9 mouse cellular contexts compared by ENCODE assay signal in the genomic region with DNA sequence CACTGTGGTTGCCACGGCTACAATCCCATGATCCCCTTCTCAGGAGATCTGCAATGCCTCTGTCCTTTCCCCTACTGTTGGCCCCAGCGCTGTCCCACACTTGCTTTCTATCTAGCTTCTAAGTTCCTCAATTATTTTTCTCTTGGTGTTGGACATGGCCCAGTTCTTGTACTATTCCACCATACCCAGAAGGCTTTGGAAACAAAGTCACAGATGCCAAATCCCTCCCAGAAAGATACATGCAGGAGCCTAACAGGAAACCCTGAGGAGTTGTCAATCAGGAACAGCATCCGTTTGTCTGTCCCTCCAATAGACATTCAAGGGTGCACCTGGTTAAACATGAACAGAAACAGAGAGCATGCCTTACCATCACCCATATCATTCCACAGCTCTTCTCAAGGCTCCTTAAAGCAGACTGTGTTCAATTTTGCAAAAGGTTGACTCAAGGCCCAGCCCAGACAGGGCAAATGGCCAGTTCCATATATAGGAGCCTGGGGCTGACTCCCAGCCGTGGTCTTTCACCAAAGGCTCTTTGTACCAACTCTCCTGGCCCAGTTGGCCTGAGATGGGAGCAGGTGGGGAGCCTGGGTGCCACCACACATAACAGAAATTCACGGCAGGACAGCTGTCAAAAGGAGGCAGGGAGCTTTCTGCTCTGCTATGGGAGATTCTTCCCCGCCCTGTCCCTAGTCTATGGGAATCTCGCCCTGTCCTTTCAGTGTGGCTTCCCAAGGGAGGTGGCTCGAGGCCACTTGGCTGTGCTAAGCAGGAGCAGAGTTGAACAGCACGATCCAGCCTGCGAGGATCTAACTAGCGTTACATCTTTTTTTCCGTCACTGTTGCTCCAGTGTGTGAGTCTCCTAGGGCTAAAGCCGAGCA. TPM values are rescaled to one million over a fixed set of nuclear protein-coding genes. Genes with fewer than 3 reads are reported as not detected.
DNase-seq lines count a peak whose midpoint lies in the region; ATAC-seq and TF ChIP-seq lines count a peak whose summit lies in the region.
"Had no signal": no experiment of that assay in that cellular context is flagged by ENCODE, and none has a peak within 500 bp of the region (broad histone marks: within the 10 kb centered on the region; RNA-seq: fewer than 3 reads in every experiment).

No protein-coding gene starts in this region.

- peaks cover 14% of the 10 kb centered on the region for H3K4me1 ChIP-seq in kidney, adult 2 months (ENCODE audit: control insufficient read depth, insufficient read depth, low read length)
- H3K4me1 ChIP-seq in kidney, embryonic 16.5 days (ENCODE audit: insufficient read depth, low read length), result peaks cover 18% of the 10 kb centered on the region

- H3K4me3 ChIP-seq in kidney, adult 2 months (ENCODE audit: insufficient read depth, low read depth, low read length), result no peak overlapping the region
- H3K4me3 ChIP-seq in kidney, embryonic 16.5 days (ENCODE audit: low read length), result no peak overlapping the region

- no peak for ATAC-seq in kidney, embryonic 16.5 days (ENCODE audit: low FRiP score, low TSS enrichment)
- ATAC-seq in granulocyte monocyte progenitor cell, adult 5-6 weeks (replicated peaks; ENCODE audit: poor library complexity, severe bottlenecking), result peak; percentile 30; the same call in 1 of the 2 replicates
- ATAC-seq in CD4-positive, CD25-positive, alpha-beta regulatory T cell, adult 4 months, result no peak

- 73% methylated on average over 13 of the region's 13 CpGs for WGBS in kidney, adult 2 months
- 77% methylated on average over 13 of the region's 13 CpGs for WGBS in kidney, embryonic 16.5 days

- no peak overlapping the region for H3K9ac ChIP-seq in kidney, embryonic 16.5 days (replicated peaks; ENCODE audit: low read length)

- H3K9me3 ChIP-seq in kidney, embryonic 16.5 days (ENCODE audit: low read length), result no peaks in the 10 kb centered on the region

- H3K27me3 ChIP-seq in kidney, adult 2 months (replicated peaks; ENCODE audit: control insufficient read depth, insufficient read depth, low read length), result no peaks in the 10 kb centered on the region
- H3K27me3 ChIP-seq in kidney, embryonic 16.5 days (ENCODE audit: insufficient read depth, low read length), result no peaks in the 10 kb centered on the region

- TF ChIP-seq POLR2A in kidney, adult 2 months (IDR thresholded peaks at IDR 0.05; ENCODE audit: low read depth, low read length), result no peak

- peak overlapping the region; percentile 80 for H3K27ac ChIP-seq in kidney, adult 2 months (ENCODE audit: insufficient read depth, low read depth, low read length)
- no peak overlapping the region for H3K27ac ChIP-seq in kidney, embryonic 16.5 days (ENCODE audit: low read length)
- H3K27ac ChIP-seq: macrophage had no signal

- TF ChIP-seq CTCF in kidney, adult 2 months (conservative IDR thresholded peaks at IDR 0.05; ENCODE audit: insufficient read depth, insufficient read length, low read depth, low read length), result no peak

- H3K36me3 ChIP-seq in kidney, adult 2 months (ENCODE audit: control insufficient read depth, insufficient read depth, low read length), result no peaks in the 10 kb centered on the region
- H3K36me3 ChIP-seq in kidney, embryonic 16.5 days (ENCODE audit: insufficient read depth, low read length), result no peaks in the 10 kb centered on the region

- DNase-seq in adrenal gland, adult 2 months, result peak; percentile 51
- DNase-seq in adrenal gland, postnatal 4 days (ENCODE audit: low spot score in 2 of 2), result no peak
- DNase-seq in kidney, adult 2 months, result peak; percentile 75
- peak; percentile 71 for DNase-seq in lung, postnatal 10 days
- no peak for DNase-seq in frontal cortex, adult 2 months (ENCODE audit: extremely low spot score in 1 of 2, low spot score in 1 of 2)

- H3K4me2 ChIP-seq in kidney, embryonic 16.5 days (replicated peaks; ENCODE audit: low read depth, low read length), result no peak overlapping the region

RNA-seq across cellular contexts. Expression of a gene that starts 54.6 kb away (rescaled TPM):
- 100 to 1,000 TPM; 166 to 261 TPM for total RNA-seq in adrenal gland, adult 2 months (2021)
- polyA plus RNA-seq in adrenal gland, adult 2 months (2012; rRNA removed), result 497 and 623 TPM in 2 replicates
- total RNA-seq in adrenal gland, postnatal 4 days (2021), result 100 to 1,000 TPM; 176 to 206 TPM
- polyA plus RNA-seq in kidney, adult 2 months (2012; rRNA removed), result 128 and 145 TPM in 2 replicates
- 39.8 and 40.1 TPM in 2 replicates for polyA plus RNA-seq in kidney, embryonic 16.5 days (2015; fragmentation: Nextera tagmentation; extraction: Ambion mirVana)
- total RNA-seq in granulocyte monocyte progenitor cell, adult 5-6 weeks (2014; fragmentation: Nextera tagmentation), result 75.2 and 78.3 TPM in 2 replicates
- 64.8 and 67.6 TPM in 2 replicates for total RNA-seq in granulocyte monocyte progenitor cell, adult 5-6 weeks (2017)
- 1 to 10 TPM in 1 of 2 experiments, under 1 TPM in 1; 0.76 to 1.0 TPM for polyA plus RNA-seq in CD4-positive, CD25-positive, alpha-beta regulatory T cell, adult 4 months (2017; shearing (Covaris generic))
- polyA plus RNA-seq in frontal cortex, adult 2 months (2012; rRNA removed), result 285 and 316 TPM in 2 replicates

Comparison
In these comparisons a context has a peak if more than half of its experiments do, and no peak if none do; other contexts are left out.
1. DNase-seq: peak in adrenal gland, adult 2 months (single experiment), kidney, adult 2 months (single experiment) and lung, postnatal 10 days (single experiment); none in adrenal gland, postnatal 4 days (0 of 2) and frontal cortex, adult 2 months (0 of 2).
2. RNA of a gene that starts 54.6 kb away (polyA plus RNA-seq): 497 to 623 TPM in adrenal gland, adult 2 months, 285 to 316 TPM in frontal cortex, adult 2 months, 128 to 145 TPM in kidney, adult 2 months and 39.8 to 40.1 TPM in kidney, embryonic 16.5 days; 0.76 to 1.0 TPM in CD4-positive, CD25-positive, alpha-beta regulatory T cell, adult 4 months; every median in the first group is over 10 times any median in the second.